Mouse (Mus musculus) stomach, adult 2 months (tissue): ENCODE results near the gene Jsrp1. TPM values are rescaled to one million over a fixed set of nuclear protein-coding genes. Genes with fewer than 3 reads are reported as not detected.

Experiments
- polyA plus RNA-seq: library from polyadenylated mRNA; depleted of rRNA; stranded (reverse); fragments of >200 nt; gene quantifications from 2 replicates; pipeline ENCODE4 v1.2.3, GENCODE M21; 2012; rRNA removed

The Jsrp1 gene
- polyA plus RNA-seq, result 2.5 and 3.3 TPM in 2 replicates

GRCm38 (mm10) chr10:80813366-80813765 is at the start of gene Jsrp1:
Gene Jsrp1 (minus strand): TSS chr10:80813498.

DNA sequence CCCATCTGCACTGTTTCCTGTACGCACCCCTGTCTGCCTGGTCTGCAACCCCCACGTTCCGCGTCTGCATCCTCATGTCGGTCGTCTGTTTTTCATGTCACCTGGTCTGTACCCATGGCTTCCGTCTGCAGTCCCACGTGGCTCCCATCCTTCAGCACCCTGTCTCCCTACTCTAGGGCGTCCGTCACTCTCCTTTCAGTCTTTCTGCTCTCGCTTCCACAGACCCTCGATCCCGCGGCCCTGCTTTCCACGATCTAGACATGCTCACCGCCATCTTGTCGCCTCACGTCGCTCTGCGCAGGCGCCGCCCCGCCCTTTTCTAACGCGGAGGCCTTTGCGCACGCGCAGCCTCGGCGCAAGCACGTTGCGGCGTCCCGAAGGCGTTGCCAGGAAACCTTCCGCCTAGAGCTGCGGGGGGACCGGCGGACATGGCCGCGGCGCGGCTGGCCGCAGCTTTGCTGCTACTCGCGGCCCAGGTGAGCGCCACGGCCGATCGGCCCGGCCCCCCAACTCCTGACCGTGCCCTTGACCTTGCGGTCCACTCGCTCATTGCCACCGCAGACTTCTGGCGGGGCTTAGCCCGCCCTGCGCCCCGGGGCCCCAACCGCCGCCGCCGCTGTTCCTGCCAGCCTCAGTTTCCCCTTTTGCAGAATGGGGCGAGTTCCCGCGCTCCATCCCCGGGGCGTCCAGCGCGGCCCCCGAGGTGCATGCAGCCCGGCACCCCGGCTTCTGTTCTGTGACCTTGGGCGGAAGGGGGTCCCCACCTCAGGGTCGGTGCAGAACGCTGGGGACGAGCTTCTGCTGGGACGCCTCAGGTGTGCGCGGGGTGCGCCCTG is 41.8 kb upstream of the Jsrp1 start, which contains the start of the genes Lsm7 and Sppl2b:
Gene Lsm7 (minus strand): TSS at position 297 of the 836 bp plus-strand sequence.
Gene Sppl2b (plus strand): TSS at position 363 of the 836 bp plus-strand sequence.

GRCm38 (mm10) chr10:80843931-80844547 is 30.7 kb upstream of the Jsrp1 start, which contains the start of gene Lingo3:
Gene Lingo3 (minus strand): TSS chr10:80844039.

GRCm38 (mm10) chr10:80826151-80827062 is 13.1 kb upstream of the Jsrp1 start, which contains the start of gene Oaz1:
Gene Oaz1 (plus strand): TSS chr10:80826656.

DNA sequence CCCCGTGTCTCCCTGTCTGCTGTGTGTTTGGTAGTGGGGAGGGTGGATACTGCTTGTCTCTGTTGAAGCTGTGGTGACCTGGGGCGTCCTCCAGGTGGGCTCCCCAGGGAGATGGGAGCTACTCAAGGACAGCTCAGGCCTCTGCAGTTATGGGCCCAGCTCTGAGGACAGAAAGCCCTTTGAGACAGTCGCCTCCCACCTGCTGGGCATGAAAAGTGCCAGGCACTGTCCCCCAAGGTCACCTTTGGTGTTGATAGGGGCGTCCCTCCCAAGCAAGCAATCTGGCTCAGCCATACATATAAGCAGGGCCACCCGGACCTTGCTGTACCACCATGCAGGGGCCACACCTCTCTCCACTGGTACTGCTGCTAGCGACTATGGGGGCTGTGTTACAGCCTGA is 8.4 kb downstream of the Jsrp1 start, which contains the start of gene Amh:
Gene Amh (plus strand): TSS at position 328 of the 400 bp plus-strand sequence.

GRCm38 (mm10) chr10:80798150-80799006 is 14.9 kb downstream of the Jsrp1 start, which contains the start of the genes Sf3a2 and Plekhj1:
Gene Sf3a2 (plus strand): TSS chr10:80798198.
Gene Plekhj1 (minus strand): TSS chr10:80798626.

Other genes starting within 250 kb of the Jsrp1 start
- 17.2 and 26.0 TPM in 2 replicates for gene Klf16, start 236.2 kb downstream of the Jsrp1 start, polyA plus RNA-seq
- gene Abhd17a, start 223.2 kb downstream of the Jsrp1 start, polyA plus RNA-seq, result 263 and 463 TPM in 2 replicates
- 91.7 and 103 TPM in 2 replicates for gene Scamp4, start 210.6 kb downstream of the Jsrp1 start, polyA plus RNA-seq
- 10.5 and 14.2 TPM in 2 replicates for gene Adat3, start 210.6 kb downstream of the Jsrp1 start, polyA plus RNA-seq
- 0.62 and 1.2 TPM in 2 replicates for gene Gm49322, start 207.5 kb downstream of the Jsrp1 start, polyA plus RNA-seq
- gene Csnk1g2, start 190.7 kb downstream of the Jsrp1 start, polyA plus RNA-seq, result 114 and 151 TPM in 2 replicates
- gene Btbd2, start 156.4 kb downstream of the Jsrp1 start, polyA plus RNA-seq, result 38.9 and 41.5 TPM in 2 replicates
- gene Mknk2, start 135.4 kb downstream of the Jsrp1 start, polyA plus RNA-seq, result 165 and 210 TPM in 2 replicates
- gene Mob3a, start 111.5 kb downstream of the Jsrp1 start, polyA plus RNA-seq, result 15.0 and 20.9 TPM in 2 replicates
- 30.1 and 36.5 TPM in 2 replicates for gene Izumo4, start 111.3 kb downstream of the Jsrp1 start, polyA plus RNA-seq
- gene Ap3d1, start 71.2 kb downstream of the Jsrp1 start, polyA plus RNA-seq, result 53.8 and 63.4 TPM in 2 replicates
- gene Dot1l, start 58.3 kb downstream of the Jsrp1 start, polyA plus RNA-seq, result 20.4 and 21.6 TPM in 2 replicates
- gene Sf3a2, start 15.3 kb downstream of the Jsrp1 start, polyA plus RNA-seq, result 28.3 and 33.0 TPM in 2 replicates
- 26.0 and 33.2 TPM in 2 replicates for gene Plekhj1, start 14.9 kb downstream of the Jsrp1 start, polyA plus RNA-seq
- 11.5 and 23.8 TPM in 2 replicates for gene Amh, start 8.3 kb downstream of the Jsrp1 start, polyA plus RNA-seq
- gene Oaz1, start 13.2 kb upstream of the Jsrp1 start, polyA plus RNA-seq, result 614 and 821 TPM in 2 replicates
- 0.53 and 0.84 TPM in 2 replicates for gene Lingo3, start 30.5 kb upstream of the Jsrp1 start, polyA plus RNA-seq
- 58.8 and 71.4 TPM in 2 replicates for gene Lsm7, start 41.7 kb upstream of the Jsrp1 start, polyA plus RNA-seq
- 48.6 and 56.7 TPM in 2 replicates for gene Sppl2b, start 41.8 kb upstream of the Jsrp1 start, polyA plus RNA-seq
- gene Tmprss9, start 58.4 kb upstream of the Jsrp1 start, polyA plus RNA-seq, result 19.4 and 39.8 TPM in 2 replicates
- gene Timm13, start 87.5 kb upstream of the Jsrp1 start, polyA plus RNA-seq, result 106 and 120 TPM in 2 replicates
- gene Lmnb2, start 104.7 kb upstream of the Jsrp1 start, polyA plus RNA-seq, result 15.5 and 17.3 TPM in 2 replicates
- gene Gadd45b, start 116.6 kb upstream of the Jsrp1 start, polyA plus RNA-seq, result 13.8 and 21.5 TPM in 2 replicates
- 0.71 and 1.1 TPM in 2 replicates for gene Gng7, start 201.4 kb upstream of the Jsrp1 start, polyA plus RNA-seq
- 0.29 and 0.37 TPM in 2 replicates for gene Diras1, start 212.2 kb upstream of the Jsrp1 start, polyA plus RNA-seq
- 18.5 and 21.8 TPM in 2 replicates for gene Slc39a3, start 223.9 kb upstream of the Jsrp1 start, polyA plus RNA-seq
- 106 and 140 TPM in 2 replicates for gene Sgta, start 246.7 kb upstream of the Jsrp1 start, polyA plus RNA-seq